Mouse (Mus musculus) heart, embryonic 12.5 days (tissue): Measurements from ENCODE around the gene Tor3a. TPM values are rescaled to one million over a fixed set of nuclear protein-coding genes. Genes with fewer than 3 reads are reported as not detected.

Experiments
- ATAC-seq: fragments of 200-750 bp; cut with Nextera tagmentation; 2 replicates; pipeline ENCODE4 v1.8.0; 2017; ENCODE audit warnings: moderate TSS enrichment, moderate library complexity; ENCODE audit not compliant: insufficient number of reproducible peaks, low FRiP score
- H3K27ac ChIP-seq: fragments of 300-500 bp; sonication (generic); 2 replicates; pipeline ENCODE4 v1.5.1; 2016; ENCODE audit warnings: mild to moderate bottlenecking, moderate library complexity; ENCODE audit not compliant: poor library complexity, severe bottlenecking
- H3K27me3 ChIP-seq: fragments of 300-500 bp; sonication (generic); replicated peaks from 2 replicates; pipeline ENCODE4 v1.6.1; 2016; ENCODE audit warnings: mild to moderate bottlenecking, moderate library complexity
- H3K36me3 ChIP-seq: fragments of 300-500 bp; sonication (generic); 2 replicates; pipeline ENCODE4 v1.6.1; 2016; ENCODE audit warnings: mild to moderate bottlenecking, moderate library complexity
- H3K4me1 ChIP-seq: fragments of 300-500 bp; sonication (generic); replicated peaks from 2 replicates; pipeline ENCODE4 v1.6.1; 2016; ENCODE audit warnings: mild to moderate bottlenecking
- H3K4me2 ChIP-seq: fragments of 300-500 bp; sonication (generic); 2 replicates; pipeline ENCODE4 v1.6.1; 2016; ENCODE audit warnings: mild to moderate bottlenecking, moderate library complexity
- H3K4me3 ChIP-seq: fragments of 300-500 bp; sonication (generic); 2 replicates; pipeline ENCODE4 v1.5.1; 2016; ENCODE audit warnings: mild to moderate bottlenecking
- H3K9ac ChIP-seq: fragments of 300-500 bp; sonication (generic); 2 replicates; pipeline ENCODE4 v1.6.1; 2016; ENCODE audit warnings: mild to moderate bottlenecking, moderate library complexity
- H3K9me3 ChIP-seq: fragments of 300-500 bp; sonication (generic); replicated peaks from 2 replicates; pipeline ENCODE4 v1.6.1; 2016; ENCODE audit warnings: mild to moderate bottlenecking, moderate library complexity
- WGBS: fragments of 180-500 bp; shearing (Covaris S2); methylation state at CpG from one replicate; pipeline ENCODE4 v1.1.7; 2016; 5-methylcytosine and 5-hydroxymethylcytosine counted together
- polyA plus RNA-seq: library from polyadenylated mRNA; unstranded; fragments of >200 nt; fragmentation: Nextera tagmentation; extraction: Ambion mirVana; gene quantifications from 2 replicates; pipeline ENCODE4 v1.2.1, GENCODE M21; 2016

The Tor3a gene
- polyA plus RNA-seq, 1 experiment from 2014 or later = 4.5 TPM

GRCm38 (mm10) chr1:156610257-156610656, 63.9 kb downstream of the Tor3a start:
- Histone ChIP-seq H3K4me3 (no peak overlapping the region), H3K27ac (no peak overlapping the region), H3K4me1 (peaks cover 27% of the 10 kb centered on the region), H3K36me3 (no peaks in the 10 kb centered on the region), H3K9me3 (no peaks in the 10 kb centered on the region), H3K9ac (no peak overlapping the region), H3K27me3 (no peaks in the 10 kb centered on the region), H3K4me2 (no peak overlapping the region)
- ATAC-seq = no peak
- WGBS = 71% methylated on average over 1 of the region's 1 CpGs

DNA sequence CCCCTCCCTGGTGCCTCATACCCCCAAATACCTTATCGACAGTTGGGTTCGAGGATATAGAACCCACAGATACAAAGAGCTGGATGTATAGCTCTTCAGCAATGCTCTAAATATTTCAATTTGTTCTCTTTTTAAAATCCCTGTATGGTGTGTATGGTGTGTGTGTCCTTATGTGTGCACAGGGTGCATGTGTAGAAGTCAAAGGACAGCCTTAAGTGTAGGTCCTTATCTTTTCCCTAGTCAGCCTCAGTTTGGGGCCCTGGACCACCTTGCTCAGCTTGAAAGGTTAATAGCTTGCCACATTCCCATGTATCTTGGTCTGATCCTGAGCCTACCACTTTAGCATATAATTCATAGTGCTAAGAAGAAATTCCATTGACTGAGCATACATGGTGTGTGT, 65.7 kb downstream of the Tor3a start:
- Histone ChIP-seq H3K27ac (no peak overlapping the region), H3K36me3 (no peaks in the 10 kb centered on the region), H3K4me3 (no peak overlapping the region), H3K9ac (no peak overlapping the region), H3K4me1 (peaks cover 22% of the 10 kb centered on the region), H3K9me3 (no peaks in the 10 kb centered on the region), H3K4me2 (no peak overlapping the region), H3K27me3 (no peaks in the 10 kb centered on the region)
- ATAC-seq = no peak
- 92% methylated on average over 2 of the region's 2 CpGs for WGBS

- Histone ChIP-seq H3K9ac (no peak overlapping the region), H3K27me3 (no peaks in the 10 kb centered on the region), H3K36me3 (no peaks in the 10 kb centered on the region), H3K27ac (0 out of 2 replicates have a peak overlapping the region, but pooled peaks have one; percentile 12), H3K4me1 (peaks cover 23% of the 10 kb centered on the region), H3K4me2 (no peak overlapping the region), H3K9me3 (no peaks in the 10 kb centered on the region), H3K4me3 (no peak overlapping the region)
- ATAC-seq = no peak
- WGBS = 81% methylated on average over 2 of the region's 2 CpGs
Measured at GRCm38 (mm10) chr1:156605940-156606339, 68.2 kb downstream of the Tor3a start.

- WGBS = 64% methylated on average over 12 of the region's 12 CpGs
- H3K36me3 ChIP-seq = no peaks in the 10 kb centered on the region
- H3K4me2 ChIP-seq = no peak overlapping the region
- no peaks in the 10 kb centered on the region for H3K9me3 ChIP-seq
- H3K4me3 ChIP-seq = no peak overlapping the region
- ATAC-seq = no peak
- H3K27me3 ChIP-seq = no peaks in the 10 kb centered on the region
- H3K9ac ChIP-seq = 0 out of 2 replicates have a peak overlapping the region, but pooled peaks have one; percentile 11
- 0 out of 2 replicates have a peak overlapping the region, but pooled peaks have one; percentile 12 for H3K27ac ChIP-seq
- peaks cover 23% of the 10 kb centered on the region for H3K4me1 ChIP-seq
Measured at GRCm38 (mm10) chr1:156605094-156605866, 68.9 kb downstream of the Tor3a start.

Other genes with a start within 250 kb of the Tor3a start
- 48.3 and 48.9 TPM in 2 replicates for gene Soat1, start 200.0 kb downstream of the Tor3a start, polyA plus RNA-seq
- gene Gm10031, start 150.3 kb downstream of the Tor3a start, polyA plus RNA-seq = 0.06 and 0.40 TPM in 2 replicates
- gene Abl2, start 115.6 kb downstream of the Tor3a start, polyA plus RNA-seq = 4.1 and 5.0 TPM in 2 replicates
- gene Fam20b, start 44.7 kb upstream of the Tor3a start, polyA plus RNA-seq = 30.2 and 32.4 TPM in 2 replicates
- gene Angptl1, start 164.2 kb upstream of the Tor3a start, polyA plus RNA-seq = 1.4 and 2.1 TPM in 2 replicates